Mouse (Mus musculus): ENCODE measurements around the gene Nfib.

Gene Nfib

GRCm38 (mm10) chr4:82390545-82390944 is 315.0 kb downstream of the Nfib start:
- CTCF ChIA-PET: no interaction called here

GRCm38 (mm10) chr4:82389876-82390275 is 315.7 kb downstream of the Nfib start:
- CTCF ChIA-PET: no interaction called here

DNA sequence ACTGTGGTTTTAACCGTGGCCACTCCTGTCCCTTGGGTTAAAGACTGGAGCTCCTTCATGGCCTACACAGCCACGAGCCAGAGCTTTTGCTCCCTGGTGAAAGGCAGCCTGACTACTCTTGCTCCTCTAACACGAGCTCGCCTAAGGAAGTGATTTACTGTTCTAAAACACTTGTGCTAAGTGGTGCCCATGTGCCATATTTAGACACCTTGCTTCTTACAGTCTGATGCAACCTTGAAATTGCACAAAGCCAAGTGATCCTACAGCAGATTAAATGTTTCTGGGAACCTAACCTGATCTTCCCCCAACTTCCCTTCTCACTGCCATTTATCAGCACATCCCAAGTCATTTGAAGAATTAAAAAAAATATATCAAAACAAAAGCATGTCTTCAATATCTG is 317.9 kb downstream of the Nfib start:
- CTCF ChIA-PET: no interaction called here

GRCm38 (mm10) chr4:82386222-82386993 is 319.1 kb downstream of the Nfib start:
- CTCF ChIA-PET: no interaction called here

- CTCF ChIA-PET: no interaction called here
Observed at GRCm38 (mm10) chr4:82385638-82386037, 319.9 kb downstream of the Nfib start.

DNA sequence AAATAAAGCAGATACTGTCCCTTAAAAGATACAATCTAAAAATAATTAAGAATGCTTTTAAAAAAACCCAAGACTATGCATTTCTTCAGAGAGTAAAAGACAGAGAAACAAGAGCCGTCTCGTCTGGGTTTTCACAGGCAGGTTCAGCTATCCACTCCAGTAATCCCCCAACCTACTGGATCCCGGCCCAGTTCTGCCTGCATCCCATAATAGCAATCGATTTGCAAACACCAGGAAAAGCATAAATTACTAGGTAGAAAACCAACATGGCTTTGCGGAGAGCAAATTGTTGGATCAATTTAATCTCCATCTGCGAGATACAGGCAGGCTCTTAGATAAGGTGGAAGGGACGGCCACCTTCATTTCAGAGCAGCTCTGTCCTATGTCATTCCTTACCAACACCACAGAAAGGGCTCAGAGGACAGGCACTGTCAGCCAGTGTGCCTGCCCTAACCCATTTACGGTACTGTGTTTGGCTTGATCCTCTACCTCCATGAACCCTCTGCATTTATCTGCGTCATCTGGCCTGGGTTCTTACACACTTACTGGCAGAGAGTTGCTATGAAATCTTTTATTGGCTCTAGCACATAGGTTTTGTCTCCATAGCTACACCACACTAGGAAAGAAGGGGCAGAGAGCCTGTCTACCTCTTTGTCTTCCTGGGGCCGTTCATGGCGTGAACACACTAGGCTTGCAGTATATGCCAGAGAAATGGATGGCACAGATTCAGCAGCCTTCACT is 321.4 kb downstream of the Nfib start:
- CTCF ChIA-PET: no interaction called here

DNA sequence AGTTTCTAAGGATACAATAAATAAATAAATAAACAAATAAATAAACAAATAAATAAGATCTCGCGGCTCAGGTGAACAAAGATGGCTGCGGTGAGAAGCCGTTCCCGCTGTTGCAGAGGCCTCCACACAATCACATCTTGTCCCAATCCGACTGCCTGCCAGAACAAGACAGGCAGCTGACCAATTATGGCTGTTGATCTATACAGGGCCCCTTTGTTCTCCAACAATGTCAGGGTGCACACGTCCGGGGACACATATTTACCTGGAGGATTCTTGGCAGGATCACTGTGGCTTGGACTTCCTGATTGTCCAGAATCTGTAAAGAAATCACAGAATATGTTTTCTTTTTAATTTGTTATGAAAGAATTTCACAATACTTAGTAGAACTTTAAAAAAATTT is 322.2 kb downstream of the Nfib start:
- CTCF ChIA-PET: no interaction called here

- CTCF ChIA-PET: no interaction called here
Observed at GRCm38 (mm10) chr4:82381786-82382185, 323.8 kb downstream of the Nfib start.

DNA sequence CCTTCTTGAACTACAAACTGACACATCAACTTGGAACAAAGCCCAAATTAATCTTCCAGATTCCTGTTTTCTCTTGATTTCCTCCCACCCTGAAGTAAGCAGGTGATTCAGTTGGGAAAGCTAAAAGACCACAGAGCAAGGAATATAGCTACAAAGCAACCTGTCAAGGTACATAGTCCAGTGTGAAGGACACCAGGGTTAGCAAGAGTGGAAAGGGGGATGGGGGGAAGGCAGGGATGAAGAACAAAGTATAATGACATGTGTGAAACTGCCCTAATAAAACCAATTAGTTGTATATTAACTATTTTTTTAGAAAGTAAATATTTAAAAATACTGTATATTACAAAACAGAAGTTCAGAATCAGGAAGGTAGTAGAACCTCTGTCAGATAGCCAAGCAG is 325.0 kb downstream of the Nfib start:
- CTCF ChIA-PET: no interaction called here

DNA sequence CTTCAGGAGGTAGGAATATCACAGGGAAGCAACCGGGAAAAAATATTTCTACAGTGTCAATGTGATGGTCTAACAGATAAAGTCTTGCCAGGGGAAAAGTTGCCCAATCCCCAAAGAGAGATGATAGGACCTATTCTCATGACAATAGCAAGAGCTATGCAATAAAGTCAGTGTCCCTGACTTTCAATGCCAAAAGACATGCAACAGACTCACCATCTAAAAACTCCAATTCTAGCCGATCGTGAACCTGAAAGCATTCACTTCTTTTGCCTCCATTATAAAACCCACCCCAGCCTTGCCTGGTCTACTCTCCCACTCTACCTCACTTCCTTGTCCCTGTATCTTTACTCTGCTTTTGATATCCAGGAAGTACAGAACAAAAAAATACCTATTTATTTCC is 327.5 kb downstream of the Nfib start:
- CTCF ChIA-PET: no interaction called here

GRCm38 (mm10) chr4:82377621-82378020 is 327.9 kb downstream of the Nfib start:
- CTCF ChIA-PET: no interaction called here

DNA sequence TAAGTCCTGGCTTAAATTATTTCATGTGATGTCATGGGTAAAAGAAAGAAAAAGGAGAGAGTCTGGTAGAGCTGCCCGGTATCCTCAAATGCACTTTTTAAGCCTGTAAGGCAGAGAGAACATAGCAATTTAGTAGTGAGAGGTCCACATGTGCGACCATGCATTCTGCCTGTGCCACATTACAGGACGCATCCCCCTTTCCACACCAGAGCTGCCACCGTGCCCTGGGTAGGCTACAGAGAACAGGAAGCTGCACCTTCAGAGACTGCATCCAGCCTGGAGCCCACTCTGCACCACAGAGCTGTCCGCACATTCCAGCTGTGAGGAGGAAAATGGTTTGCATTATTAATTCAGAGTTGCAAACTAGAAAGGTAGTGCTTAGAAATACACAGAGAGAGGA is 331.0 kb downstream of the Nfib start:
- CTCF ChIA-PET: no interaction called here

DNA sequence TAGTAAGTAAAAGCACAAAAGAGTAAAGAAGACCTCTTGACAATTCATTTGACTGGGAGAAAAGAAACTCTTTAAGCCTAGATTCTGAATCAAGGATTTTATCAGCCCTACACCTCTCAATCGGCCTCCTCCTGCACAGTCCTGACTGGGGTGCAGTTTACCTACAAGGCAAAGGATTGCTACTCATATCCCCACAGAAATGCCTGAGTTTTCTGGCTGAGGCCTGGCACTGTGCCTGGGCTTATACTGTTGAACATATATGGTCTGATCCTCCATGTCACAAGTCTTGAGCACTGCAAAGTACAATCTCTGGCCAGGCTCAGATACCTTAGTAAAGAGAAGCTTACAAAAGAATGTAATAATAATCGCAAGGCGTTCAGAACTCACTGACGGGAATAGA is 333.3 kb downstream of the Nfib start:
- CTCF ChIA-PET: no interaction called here

DNA sequence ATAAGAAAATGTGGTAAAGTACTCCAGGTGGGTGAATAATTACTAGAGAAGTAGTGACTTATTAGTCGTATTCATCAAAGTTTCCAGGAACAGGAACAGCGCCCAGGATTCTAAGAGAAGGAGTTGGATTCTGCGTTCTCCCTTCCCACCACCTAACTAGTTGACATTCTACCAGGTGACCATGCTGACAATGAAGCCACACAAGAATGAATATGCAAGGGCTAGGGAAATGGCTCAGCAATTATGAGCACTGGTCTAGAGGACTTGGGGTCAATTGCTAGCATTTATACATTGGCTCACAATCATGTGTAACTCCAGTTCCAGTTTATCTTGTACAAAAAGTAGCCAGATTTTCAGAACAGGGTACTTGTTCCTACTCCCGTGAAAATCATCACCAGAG is 334.1 kb downstream of the Nfib start:
- CTCF ChIA-PET: no interaction called here

DNA sequence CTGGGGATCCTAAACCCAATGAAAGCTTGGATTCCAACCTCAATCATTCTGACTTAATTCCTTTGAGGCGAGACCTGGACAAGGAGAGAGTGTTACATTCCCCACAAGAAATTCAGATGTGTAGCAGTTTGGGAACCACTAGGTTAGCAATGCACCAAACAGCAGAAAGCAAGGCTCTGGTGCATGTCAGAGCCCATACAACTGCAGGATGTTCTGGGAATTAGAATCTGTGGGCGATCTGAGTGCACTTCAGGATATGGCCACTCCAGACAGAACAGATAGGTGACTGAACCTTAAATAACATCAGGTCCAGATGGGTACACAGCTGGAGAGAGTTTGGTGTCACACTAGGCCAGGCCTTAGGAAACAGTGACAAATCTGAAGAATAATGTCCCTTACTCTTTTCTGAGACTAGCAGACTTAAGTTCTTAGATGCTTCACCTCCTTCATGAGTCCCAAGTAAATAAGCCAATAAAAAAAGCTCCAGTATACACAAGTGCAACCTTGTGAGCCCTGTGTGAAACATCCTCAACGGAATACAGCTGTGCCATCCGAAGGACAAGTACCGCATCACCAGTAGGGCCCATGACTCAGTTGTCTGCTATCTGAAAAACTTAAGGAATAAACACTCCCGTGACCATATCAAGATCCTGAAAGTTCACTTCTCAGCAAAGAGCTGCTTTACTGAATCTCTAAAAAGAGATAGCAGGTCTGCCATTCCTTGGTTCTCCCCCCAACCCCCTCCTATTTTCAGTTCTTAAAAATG is 336.4 kb downstream of the Nfib start:
- CTCF ChIA-PET: interaction anchor here (0.6 to 0.7 kb wide), 2 partner anchors 185 to 289 kb away, joined by 3 to 4 read pairs; no protein-coding TSS in a partner anchor

DNA sequence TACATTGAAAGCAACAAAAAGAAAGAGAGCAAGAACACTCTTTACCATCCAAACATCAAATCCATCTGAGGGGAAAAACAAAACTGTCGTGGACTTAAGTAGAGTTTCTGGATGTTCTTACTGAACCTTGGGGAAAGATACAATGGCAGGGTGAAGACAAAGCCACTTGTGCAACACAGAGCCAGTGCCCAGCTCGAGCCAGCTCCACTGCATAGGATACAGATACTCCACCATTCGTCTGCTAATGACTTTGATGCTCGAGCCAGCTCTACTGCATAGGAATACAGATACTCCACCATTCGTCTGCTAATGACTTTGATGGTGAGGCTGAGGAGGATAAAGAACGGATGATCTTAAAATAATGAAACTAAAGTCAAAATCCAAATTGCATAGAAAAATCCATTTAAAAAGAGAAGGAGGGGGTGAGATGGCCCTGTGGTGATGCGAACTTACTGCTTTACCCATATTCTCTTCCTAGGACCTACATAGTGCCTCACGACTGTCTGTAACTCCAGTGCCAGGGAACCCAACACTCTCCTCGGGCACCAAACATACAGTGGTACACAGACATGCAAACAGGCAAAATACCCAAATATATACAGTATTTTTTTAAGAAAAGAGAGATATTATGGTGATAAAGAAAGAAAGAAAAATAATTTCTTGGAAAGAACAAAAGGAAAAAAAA is 337.3 kb downstream of the Nfib start:
- CTCF ChIA-PET: no interaction called here

DNA sequence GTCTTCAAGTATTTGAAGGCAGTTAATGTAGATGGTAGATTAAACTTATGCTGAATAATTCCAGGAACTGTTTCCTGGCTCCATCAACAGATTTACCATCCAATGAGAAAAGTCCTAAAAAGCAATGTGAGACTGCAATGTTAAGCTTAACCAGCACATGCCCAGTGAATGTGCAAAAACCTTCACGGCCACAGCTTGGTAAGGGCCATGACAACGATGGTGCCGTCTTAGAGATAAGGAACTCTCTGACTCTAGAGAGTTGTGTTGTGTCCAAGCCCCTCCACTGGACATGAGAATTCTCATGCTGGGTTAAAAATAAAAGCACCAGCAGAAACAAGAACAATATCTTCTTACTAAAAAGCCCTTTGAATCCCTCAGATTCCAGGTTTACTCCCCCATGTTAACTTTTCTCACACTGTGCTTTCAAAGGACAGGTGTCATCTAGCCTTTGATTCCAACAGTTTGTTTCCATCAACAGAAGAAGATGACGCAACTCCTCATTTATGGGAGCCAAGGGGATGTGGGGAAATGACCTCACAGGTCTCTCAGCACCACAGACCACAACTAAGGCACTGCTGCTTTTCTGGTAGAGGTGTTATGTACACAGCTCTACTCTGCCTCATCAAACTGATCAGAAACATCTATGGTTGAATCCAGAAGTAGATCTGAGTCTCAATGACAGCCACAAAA is 340.7 kb downstream of the Nfib start:
- CTCF ChIA-PET: no interaction called here

GRCm38 (mm10) chr4:82363951-82364350 is 341.6 kb downstream of the Nfib start:
- CTCF ChIA-PET: no interaction called here

GRCm38 (mm10) chr4:82362294-82362693 is 343.3 kb downstream of the Nfib start:
- CTCF ChIA-PET: no interaction called here

GRCm38 (mm10) chr4:82360081-82360511 is 345.5 kb downstream of the Nfib start:
- CTCF ChIA-PET: interaction anchor here (0.8 kb wide), 1 partner anchor 89 kb away, joined by 4 read pairs; no protein-coding TSS in a partner anchor

DNA sequence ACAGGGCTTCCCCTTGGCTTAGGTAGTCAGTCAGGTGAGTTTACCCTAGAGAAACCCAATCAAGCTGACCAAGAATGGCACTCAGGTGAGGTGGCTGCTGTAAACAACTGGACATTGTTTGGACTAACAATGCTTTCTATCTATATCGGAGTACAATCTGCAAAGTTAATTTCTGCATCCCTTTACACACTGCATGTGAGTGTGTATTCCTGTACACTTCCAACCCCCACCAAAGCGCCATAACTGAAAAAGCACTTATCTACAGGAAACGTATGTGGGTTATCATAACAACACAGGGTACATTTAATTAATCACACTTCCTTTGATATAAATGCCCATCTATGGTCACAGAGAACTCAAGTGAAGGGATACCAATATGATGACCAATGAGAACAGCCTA is 346.4 kb downstream of the Nfib start:
- CTCF ChIA-PET: no interaction called here

DNA sequence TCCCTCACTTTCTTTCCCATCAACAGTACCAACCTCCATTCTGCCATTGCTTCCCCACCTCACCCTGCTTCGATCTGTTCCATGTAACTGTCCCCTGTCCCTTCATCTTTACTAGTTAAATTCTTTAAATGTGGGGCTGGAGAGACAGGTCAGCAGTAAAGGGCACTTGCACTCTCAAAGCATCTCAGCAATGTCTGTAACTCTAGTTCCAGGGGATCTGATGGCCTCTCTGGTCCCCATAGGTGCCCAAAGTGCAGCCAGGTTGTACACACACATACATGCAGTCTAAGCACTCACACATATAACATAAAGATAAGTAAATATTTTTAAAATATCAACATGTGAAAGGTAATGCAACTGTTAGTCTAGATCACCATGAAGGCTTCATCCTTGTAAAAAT is 356.5 kb downstream of the Nfib start:
- CTCF ChIA-PET: no interaction called here

Measured in spleen, embryonic (tissue).